Mouse (Mus musculus) forebrain, embryonic 15.5 days (tissue): ENCODE data around the gene Taar7f. TPM values are rescaled to one million over a fixed set of nuclear protein-coding genes. Genes with fewer than 3 reads are reported as not detected.
"Not testable (repeated sequence)": the region's sequence is repeated elsewhere in the genome, so short reads cannot be mapped to it uniquely, and the experiment has no call there.

Experiments
- ATAC-seq: fragments of 200-750 bp; cut with Nextera tagmentation; replicated peaks from 2 replicates; pipeline ENCODE4 v1.8.0; 2017; ENCODE audit warnings: mild to moderate bottlenecking, moderate TSS enrichment, moderate library complexity
- H3K27ac ChIP-seq: fragments of 300-500 bp; sonication (generic); replicated peaks from 2 replicates; pipeline ENCODE4 v1.5.1; 2015; ENCODE audit warnings: mild to moderate bottlenecking, inconsistent platforms
- H3K27me3 ChIP-seq: fragments of 300-500 bp; sonication (generic); 2 replicates; pipeline ENCODE4 v1.6.1; 2015; ENCODE audit warnings: inconsistent platforms
- H3K36me3 ChIP-seq: fragments of 300-500 bp; sonication (generic); 2 replicates; pipeline ENCODE4 v1.6.1; 2015; ENCODE audit warnings: mild to moderate bottlenecking, inconsistent platforms
- H3K4me1 ChIP-seq: fragments of 300-500 bp; sonication (generic); 2 replicates; pipeline ENCODE4 v1.6.1; 2015; ENCODE audit warnings: inconsistent platforms
- H3K4me2 ChIP-seq: fragments of 300-500 bp; sonication (generic); replicated peaks from 2 replicates; pipeline ENCODE4 v1.6.1; 2015; ENCODE audit warnings: mild to moderate bottlenecking, inconsistent platforms
- H3K4me3 ChIP-seq: fragments of 300-500 bp; sonication (generic); 2 replicates; pipeline ENCODE4 v1.5.1; 2015; ENCODE audit warnings: mild to moderate bottlenecking, inconsistent platforms
- H3K9ac ChIP-seq: fragments of 300-500 bp; sonication (generic); replicated peaks from 2 replicates; pipeline ENCODE4 v1.6.1; 2015; ENCODE audit warnings: mild to moderate bottlenecking, inconsistent platforms
- H3K9me3 ChIP-seq: fragments of 300-500 bp; sonication (generic); 2 replicates; pipeline ENCODE4 v1.6.1; 2016; ENCODE audit warnings: inconsistent platforms
- WGBS: fragments of 180-500 bp; shearing (Covaris S2); methylation state at CpG from one replicate; pipeline ENCODE4 v1.1.7; 2015; ENCODE audit warnings: mixed read lengths; 5-methylcytosine and 5-hydroxymethylcytosine counted together
- polyA plus RNA-seq: library from polyadenylated mRNA; unstranded; fragments of >200 nt; fragmentation: Nextera tagmentation; extraction: Ambion mirVana; gene quantifications from 2 replicates; pipeline ENCODE4 v1.2.1, GENCODE M21; 2015

The Taar7f gene
- polyA plus RNA-seq = not detected in 2 replicates

DNA sequence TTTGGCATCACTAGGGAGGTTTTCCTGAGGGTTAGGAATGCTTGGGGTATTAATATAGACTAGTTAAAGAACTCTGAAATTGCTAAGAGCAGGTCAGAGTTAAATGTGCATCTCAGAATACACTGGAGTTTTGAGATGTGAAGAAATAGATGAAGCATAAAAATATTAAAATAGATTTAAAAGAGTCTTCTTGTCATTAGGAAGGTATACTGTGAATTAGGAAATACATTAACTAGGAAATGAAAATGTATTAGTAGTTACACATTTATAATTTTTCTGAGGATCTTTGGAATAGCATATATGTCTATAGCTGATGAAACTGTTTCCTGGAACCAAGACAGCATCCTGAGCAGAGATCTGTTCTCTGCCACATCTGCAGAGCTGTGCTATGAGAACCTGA lies at the start of gene Taar7f:
Gene Taar7f, plus strand, starts transcription at position 301 of the 400 bp plus-strand sequence.
- no peak for ATAC-seq
- Histone ChIP-seq H3K9me3 (no peaks in the 10 kb centered on the region), H3K4me3 (no peak within 1 kb of the TSS), H3K27me3 (no peaks in the 10 kb centered on the region), H3K9ac (no peak within 1 kb of the TSS), H3K36me3 (no peaks in the 10 kb centered on the region), H3K27ac (no peak within 1 kb of the TSS), H3K4me2 (no peak within 1 kb of the TSS), H3K4me1 (no peaks in the 10 kb centered on the region)

DNA sequence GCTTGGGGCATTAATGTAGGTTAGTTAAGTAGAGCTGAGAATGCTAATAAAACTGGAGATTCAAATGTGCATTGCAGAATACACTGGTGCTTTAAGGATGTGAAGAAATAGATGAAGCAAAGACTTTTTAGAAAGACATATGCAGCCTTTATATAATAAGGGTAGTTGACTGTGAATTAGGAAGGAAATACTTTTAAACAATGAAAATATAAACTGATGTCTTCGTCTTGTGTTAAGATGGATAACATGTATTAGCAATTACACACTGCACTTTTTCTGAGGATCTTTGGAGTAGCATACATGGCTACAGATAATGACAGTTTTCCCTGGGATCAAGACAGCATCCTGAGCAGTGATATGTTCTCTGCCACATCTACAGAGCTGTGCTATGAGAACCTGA lies 49.7 kb upstream of the Taar7f start, which contains the start of gene Taar7b:
Gene Taar7b, plus strand, starts transcription at position 301 of the 400 bp plus-strand sequence.
- Histone ChIP-seq H3K4me2 (no peak within 1 kb of the TSS), H3K27ac (no peak within 1 kb of the TSS), H3K4me3 (no peak within 1 kb of the TSS), H3K4me1 (no peaks in the 10 kb centered on the region), H3K9me3 (no peaks in the 10 kb centered on the region), H3K36me3 (no peaks in the 10 kb centered on the region), H3K9ac (no peak within 1 kb of the TSS), H3K27me3 (no peaks in the 10 kb centered on the region)
- WGBS = 89% methylated on average over 1 of the region's 1 CpGs
- no peak for ATAC-seq

DNA sequence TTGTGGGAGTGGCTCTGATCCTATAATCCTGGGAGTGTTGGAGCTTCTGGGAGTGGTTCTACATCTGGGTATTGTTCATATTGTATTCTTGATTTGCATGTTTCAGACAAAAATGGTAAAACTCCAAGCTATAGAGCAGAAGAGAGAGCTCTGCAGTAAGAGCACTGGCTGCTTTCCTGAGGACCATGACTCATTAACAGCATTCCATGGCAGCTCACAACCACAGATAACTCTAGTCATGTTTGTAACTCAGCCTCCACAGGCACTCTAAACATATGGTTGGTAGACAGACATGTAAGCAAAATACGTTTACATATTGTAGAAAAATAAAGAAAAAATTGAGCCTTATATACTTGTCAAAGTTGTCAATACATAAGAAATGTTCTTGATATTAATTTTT lies 42.9 kb upstream of the Taar7f start:
- no peak overlapping the region for H3K9ac ChIP-seq
- H3K9me3 ChIP-seq = no peaks in the 10 kb centered on the region
- no peaks in the 10 kb centered on the region for H3K27me3 ChIP-seq
- ATAC-seq = no peak
- no peaks in the 10 kb centered on the region for H3K4me1 ChIP-seq
- no peak overlapping the region for H3K4me2 ChIP-seq
- H3K36me3 ChIP-seq = no peaks in the 10 kb centered on the region
- no peak overlapping the region for H3K4me3 ChIP-seq
- H3K27ac ChIP-seq = no peak overlapping the region
- 87% methylated on average over 1 of the region's 1 CpGs for WGBS

DNA sequence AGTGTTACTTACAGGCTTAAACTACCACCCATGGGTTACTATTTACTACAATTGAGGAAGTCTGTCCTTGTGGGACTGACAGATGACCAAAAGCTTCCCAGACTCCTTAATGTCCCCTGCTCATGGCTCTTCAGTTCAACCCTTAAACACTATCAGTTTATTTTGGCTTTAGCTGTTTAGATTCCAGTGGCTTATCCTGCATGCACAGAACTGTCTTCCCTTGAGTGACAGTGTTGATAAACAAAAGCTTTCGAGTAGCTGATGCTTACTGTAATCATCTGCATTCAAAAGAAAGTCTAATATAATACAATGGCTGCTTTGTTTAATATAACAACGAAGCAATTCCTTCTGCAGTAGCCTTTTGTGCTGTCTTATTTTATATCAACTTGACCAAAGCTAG lies 42.3 kb upstream of the Taar7f start:
- Histone ChIP-seq H3K9ac (no peak overlapping the region), H3K4me2 (no peak overlapping the region), H3K27ac (no peak overlapping the region), H3K9me3 (no peaks in the 10 kb centered on the region), H3K4me1 (no peaks in the 10 kb centered on the region), H3K27me3 (no peaks in the 10 kb centered on the region), H3K36me3 (no peaks in the 10 kb centered on the region), H3K4me3 (no peak overlapping the region)
- no peak for ATAC-seq
- WGBS = 52% methylated on average over 2 of the region's 2 CpGs

DNA sequence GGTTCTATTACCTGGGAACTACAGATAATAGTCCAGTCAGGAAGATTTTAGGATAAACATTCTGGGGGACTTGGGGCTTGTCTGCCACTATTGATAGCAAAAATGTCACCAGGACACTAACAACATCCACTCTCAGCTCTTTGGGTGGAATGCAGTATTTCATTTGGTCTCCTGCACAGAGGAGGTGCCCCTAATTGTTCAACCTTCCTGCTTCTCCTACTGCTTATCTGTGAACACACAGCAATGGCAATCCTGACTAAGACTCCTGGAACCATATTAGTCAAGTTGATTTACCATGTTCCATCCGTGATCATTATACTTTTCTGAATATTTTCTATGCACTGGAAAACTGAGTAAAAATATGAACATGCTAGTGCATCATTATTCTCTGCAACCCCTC lies 41.2 kb upstream of the Taar7f start:
- Histone ChIP-seq H3K36me3 (no peaks in the 10 kb centered on the region), H3K27ac (no peak overlapping the region), H3K9me3 (no peaks in the 10 kb centered on the region), H3K4me3 (no peak overlapping the region), H3K27me3 (no peaks in the 10 kb centered on the region), H3K9ac (no peak overlapping the region), H3K4me1 (no peaks in the 10 kb centered on the region), H3K4me2 (no peak overlapping the region)
- no peak for ATAC-seq
- WGBS = 93% methylated on average over 1 of the region's 1 CpGs

DNA sequence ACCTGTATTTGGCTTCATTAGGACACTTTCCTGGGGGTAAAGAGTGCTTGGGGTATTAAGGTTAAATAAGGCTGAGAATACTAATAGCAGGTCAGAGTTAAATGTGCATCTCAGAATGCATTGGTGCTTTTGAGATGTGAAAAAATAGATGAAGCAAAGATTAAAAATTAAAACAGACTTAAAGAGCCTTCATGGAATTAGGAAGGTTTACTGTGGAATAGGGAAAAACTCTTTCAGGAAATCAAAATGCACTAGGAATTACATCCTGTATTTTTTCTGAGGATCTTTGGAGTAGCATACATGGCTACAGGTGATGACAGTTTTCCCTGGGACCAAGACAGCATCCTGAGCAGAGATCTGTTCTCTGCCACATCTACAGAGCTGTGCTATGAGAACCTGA lies 22.4 kb upstream of the Taar7f start, which contains the start of gene Taar7d:
Gene Taar7d, plus strand, starts transcription at position 301 of the 400 bp plus-strand sequence.
- H3K9ac ChIP-seq = no peak within 1 kb of the TSS
- no peak for ATAC-seq
- no peak within 1 kb of the TSS for H3K4me2 ChIP-seq
- H3K27ac ChIP-seq = no peak within 1 kb of the TSS
- H3K9me3 ChIP-seq = no peaks in the 10 kb centered on the region
- no peaks in the 10 kb centered on the region for H3K4me1 ChIP-seq
- H3K27me3 ChIP-seq = no peaks in the 10 kb centered on the region
- no peak within 1 kb of the TSS for H3K4me3 ChIP-seq
- H3K36me3 ChIP-seq = no peaks in the 10 kb centered on the region

DNA sequence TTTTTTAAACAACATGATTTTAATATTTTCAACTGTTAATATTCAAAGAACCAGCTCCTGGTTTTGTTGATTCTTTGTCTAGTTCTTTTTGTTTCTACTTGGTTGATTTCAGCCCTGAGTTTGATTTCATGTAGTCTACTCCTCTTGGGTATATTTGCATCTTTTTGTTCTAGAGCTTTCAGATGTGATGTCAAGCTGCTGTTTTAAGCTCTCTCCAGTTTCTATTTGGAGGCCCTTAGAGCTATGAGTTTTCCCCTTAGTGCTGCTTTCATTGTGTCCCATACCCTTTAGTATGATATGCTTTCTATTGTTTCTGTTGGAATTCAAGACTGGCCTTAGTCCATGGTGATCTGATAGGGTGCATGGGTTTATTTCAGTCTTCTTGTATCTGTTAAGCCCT lies 18.0 kb upstream of the Taar7f start:
- Histone ChIP-seq H3K4me3 (no peak overlapping the region), H3K27ac (no peak overlapping the region), H3K4me1 (no peaks in the 10 kb centered on the region), H3K27me3 (no peaks in the 10 kb centered on the region), H3K36me3 (no peaks in the 10 kb centered on the region), H3K9me3 (no peaks in the 10 kb centered on the region), H3K9ac (no peak overlapping the region), H3K4me2 (no peak overlapping the region)
- ATAC-seq = no peak

DNA sequence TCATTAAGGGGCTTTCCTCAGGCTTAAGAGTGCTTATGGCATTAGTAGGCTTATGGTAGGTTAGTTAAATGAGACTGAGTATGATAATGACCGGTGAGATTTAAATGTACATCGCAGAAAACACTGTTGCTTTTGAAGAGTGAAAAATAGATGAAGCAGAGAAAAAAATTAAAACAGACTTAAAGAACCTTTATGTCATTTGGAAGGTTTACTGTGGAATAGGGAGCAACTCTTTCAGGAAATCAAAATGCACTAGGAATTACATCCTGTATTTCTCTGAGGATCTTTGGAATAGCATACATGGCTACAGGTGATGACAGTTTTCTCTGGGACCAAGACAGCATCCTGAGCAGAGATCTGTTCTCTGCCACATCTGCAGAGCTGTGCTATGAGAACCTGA lies 12.0 kb upstream of the Taar7f start, which contains the start of gene Taar7e:
Gene Taar7e, plus strand, starts transcription at position 301 of the 400 bp plus-strand sequence.
- H3K9ac ChIP-seq = no peak within 1 kb of the TSS
- ATAC-seq = no peak
- no peak within 1 kb of the TSS for H3K4me2 ChIP-seq
- no peaks in the 10 kb centered on the region for H3K36me3 ChIP-seq
- no peaks in the 10 kb centered on the region for H3K27me3 ChIP-seq
- no peak within 1 kb of the TSS for H3K4me3 ChIP-seq
- H3K9me3 ChIP-seq = no peaks in the 10 kb centered on the region
- WGBS = 94% methylated on average over 2 of the region's 2 CpGs
- no peak within 1 kb of the TSS for H3K27ac ChIP-seq
- no peaks in the 10 kb centered on the region for H3K4me1 ChIP-seq

DNA sequence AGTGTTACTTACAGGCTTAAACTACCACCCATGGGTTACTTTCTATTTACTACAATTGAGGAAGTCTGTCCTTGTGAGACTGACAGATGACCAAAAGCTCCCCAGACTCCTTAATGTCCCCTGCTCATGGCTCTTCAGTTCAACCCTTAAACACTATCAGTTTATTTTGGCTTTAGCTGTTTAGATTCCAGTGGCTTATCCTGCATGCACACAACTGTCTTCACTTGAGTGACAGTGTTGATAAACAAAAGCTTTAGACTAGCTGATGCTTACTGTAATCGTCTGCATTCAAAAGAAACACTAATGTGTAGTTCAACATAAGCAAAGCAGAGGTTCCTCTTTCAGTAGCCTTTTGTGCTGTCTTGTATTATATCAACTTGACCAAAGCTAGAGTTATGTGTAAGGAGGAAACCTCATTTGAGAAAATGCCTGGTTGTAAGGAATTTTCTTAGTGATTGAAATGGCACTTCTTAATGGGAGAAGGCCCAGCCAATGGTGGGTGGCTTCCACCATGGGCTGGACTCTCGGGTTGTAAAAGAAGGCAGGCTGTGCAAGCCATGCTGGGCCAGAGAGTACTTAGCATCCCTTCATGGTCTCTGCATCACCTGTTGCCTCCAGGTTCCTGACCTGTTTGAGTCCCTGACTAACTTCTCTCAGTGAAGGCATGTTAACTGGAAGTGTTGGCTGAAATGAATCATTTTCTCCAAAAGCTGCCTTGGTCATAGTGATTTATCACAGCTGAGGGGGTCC lies 9.0 kb upstream of the Taar7f start:
- H3K4me2 ChIP-seq = no peak overlapping the region
- no peak overlapping the region for H3K9ac ChIP-seq
- no peaks in the 10 kb centered on the region for H3K36me3 ChIP-seq
- no peaks in the 10 kb centered on the region for H3K9me3 ChIP-seq
- no peaks in the 10 kb centered on the region for H3K27me3 ChIP-seq
- no peaks in the 10 kb centered on the region for H3K4me1 ChIP-seq
- no peak for ATAC-seq
- WGBS = 60% methylated on average over 2 of the region's 2 CpGs
- no peak overlapping the region for H3K27ac ChIP-seq
- H3K4me3 ChIP-seq = no peak overlapping the region

DNA sequence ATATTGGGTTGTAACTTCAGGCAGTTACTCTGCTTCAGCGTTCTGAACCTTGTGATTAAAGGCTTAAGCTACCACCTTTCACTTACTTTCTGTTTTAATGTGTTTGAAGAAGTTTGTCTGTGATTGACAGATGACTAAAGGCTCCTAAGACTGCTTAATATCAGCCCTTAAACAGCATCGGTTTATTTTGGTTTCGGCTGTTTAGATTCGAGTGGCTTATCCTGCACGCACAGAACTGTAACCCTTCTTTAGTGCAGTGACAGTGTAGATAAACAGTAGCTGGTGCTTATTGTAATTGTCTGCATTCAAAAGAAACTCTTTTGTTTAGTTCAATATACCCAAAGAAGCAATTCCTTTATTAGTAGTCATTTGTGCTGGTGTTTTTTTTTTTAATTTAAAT lies 2.7 kb downstream of the Taar7f start:
- Histone ChIP-seq H3K4me2 (no peak overlapping the region), H3K27ac (no peak overlapping the region), H3K27me3 (no peaks in the 10 kb centered on the region), H3K9me3 (no peaks in the 10 kb centered on the region), H3K36me3 (no peaks in the 10 kb centered on the region), H3K9ac (no peak overlapping the region), H3K4me3 (no peak overlapping the region), H3K4me1 (no peaks in the 10 kb centered on the region)
- 54% methylated on average over 5 of the region's 5 CpGs for WGBS
- ATAC-seq = no peak

DNA sequence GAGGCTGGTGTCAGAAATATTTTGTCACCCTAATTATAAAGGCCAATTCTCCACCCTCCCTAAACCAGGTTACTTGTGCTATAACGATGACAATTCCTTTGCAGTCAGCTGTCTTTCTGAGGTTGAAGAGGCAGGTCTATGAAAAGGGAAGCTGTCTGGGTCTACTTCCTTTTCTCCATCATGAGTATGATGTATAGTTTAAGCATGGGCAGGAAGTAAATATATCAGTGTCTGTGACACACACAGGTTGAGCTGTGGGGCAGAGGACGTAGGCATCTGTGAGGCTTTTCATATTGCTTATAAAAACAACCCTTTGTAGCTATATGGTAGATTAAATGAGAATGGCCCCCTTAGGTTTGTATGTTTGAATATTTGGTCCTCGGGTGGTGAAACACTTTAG lies 9.7 kb downstream of the Taar7f start:
- Histone ChIP-seq H3K4me2 (no peak overlapping the region), H3K4me1 (no peaks in the 10 kb centered on the region), H3K9me3 (no peaks in the 10 kb centered on the region), H3K27me3 (no peaks in the 10 kb centered on the region), H3K27ac (no peak overlapping the region), H3K4me3 (no peak overlapping the region), H3K9ac (no peak overlapping the region), H3K36me3 (no peaks in the 10 kb centered on the region)
- no peak for ATAC-seq
- WGBS = 92% methylated on average over 3 of the region's 3 CpGs

DNA sequence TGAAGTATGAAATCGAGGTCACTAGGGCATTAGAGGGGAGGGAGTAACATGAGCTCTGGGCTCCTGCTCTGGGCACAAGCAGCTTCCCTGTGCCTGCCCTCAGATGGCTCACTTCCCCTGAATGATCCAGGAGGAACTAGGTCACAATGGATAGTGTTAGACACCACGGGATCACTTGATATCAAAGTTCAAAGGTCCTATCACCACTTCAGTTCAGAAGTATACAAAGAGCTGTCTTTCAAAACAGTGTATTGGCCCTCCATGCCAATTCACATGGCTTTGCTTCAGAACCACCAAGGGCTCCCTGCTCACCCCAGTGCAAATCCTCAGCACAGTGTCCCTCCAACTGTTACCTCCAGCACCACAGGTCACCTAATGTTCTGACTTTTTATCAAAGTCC lies 25.4 kb downstream of the Taar7f start:
- H3K4me2 ChIP-seq, H3K36me3 ChIP-seq, H3K27me3 ChIP-seq, H3K9me3 ChIP-seq, H3K9ac ChIP-seq, H3K27ac ChIP-seq, H3K4me3 ChIP-seq, H3K4me1 ChIP-seq, ATAC-seq: not testable (repeated sequence)
- WGBS = 57% methylated on average over 2 of the region's 2 CpGs

DNA sequence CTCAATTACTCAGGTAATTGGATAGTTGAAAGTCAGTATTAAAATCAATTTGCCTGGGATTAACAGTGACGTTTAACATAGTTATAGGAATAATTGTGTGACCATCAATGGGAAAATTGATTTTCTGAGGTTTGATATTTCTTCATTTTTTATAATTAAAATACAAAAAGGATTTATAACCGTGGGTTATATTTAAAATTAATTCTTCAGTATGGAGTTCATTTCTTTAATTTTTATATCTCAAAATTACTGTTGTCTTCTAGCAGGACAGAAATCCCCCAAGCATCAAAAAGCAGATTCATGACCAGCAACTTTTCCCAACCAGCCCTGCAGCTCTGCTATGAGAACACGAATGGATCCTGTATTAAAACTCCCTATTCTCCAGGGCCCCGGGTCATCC lies 26.9 kb downstream of the Taar7f start, which contains the start of gene Taar8a:
Gene Taar8a, plus strand, starts transcription at position 301 of the 400 bp plus-strand sequence.
- H3K9me3 ChIP-seq, H3K4me2 ChIP-seq, H3K4me3 ChIP-seq, H3K9ac ChIP-seq, H3K36me3 ChIP-seq, ATAC-seq, H3K4me1 ChIP-seq, H3K27me3 ChIP-seq, H3K27ac ChIP-seq: not testable (repeated sequence)
- 79% methylated on average over 2 of the region's 4 CpGs for WGBS
